Mouse (Mus musculus): Measurements from ENCODE around the gene Nab2. TPM values are rescaled to one million over a fixed set of nuclear protein-coding genes. Genes with fewer than 3 reads are reported as not detected.
"Not testable (repeated sequence)": the region's sequence is repeated elsewhere in the genome, so short reads cannot be mapped to it uniquely, and the experiment has no call there.

Gene Nab2
- polyA plus RNA-seq, 1 experiment from 2014 or later, result 10.1 TPM

DNA sequence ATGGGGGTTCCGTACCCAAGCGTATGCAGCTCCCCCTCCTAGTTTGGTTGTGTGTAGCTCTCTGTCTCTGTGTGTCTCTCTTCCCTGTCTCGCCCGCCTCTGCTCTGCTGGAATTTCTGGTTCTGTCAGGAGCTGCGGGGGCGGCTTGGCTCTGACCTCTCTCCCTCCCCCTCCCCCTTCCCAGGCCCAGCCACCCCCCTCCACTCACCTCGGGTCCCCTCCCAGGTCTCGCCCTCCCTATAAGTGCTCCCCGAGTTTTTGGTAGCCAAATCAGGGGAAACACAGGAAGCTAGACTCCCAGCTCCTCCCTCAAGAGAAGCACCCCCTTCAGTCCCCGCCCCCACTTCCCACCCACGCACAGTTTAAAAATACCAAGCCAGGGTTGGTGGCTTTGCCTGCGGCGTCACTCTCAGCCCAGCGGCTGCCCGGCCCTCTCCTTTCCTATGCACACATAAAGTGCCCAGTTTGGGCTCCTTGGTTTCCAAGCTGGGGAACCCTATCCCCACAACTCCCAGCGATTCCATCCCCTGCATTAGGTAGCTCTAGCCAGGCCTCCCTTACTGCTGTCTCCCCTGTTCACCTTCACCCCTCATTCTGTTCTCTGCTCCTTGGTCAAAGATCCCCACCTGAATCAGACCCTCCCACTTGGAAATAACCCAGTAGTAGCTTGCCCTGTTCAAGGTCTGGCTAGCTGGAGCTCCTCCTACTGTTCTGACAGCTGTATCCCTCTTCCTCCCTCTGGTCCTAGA lies 6.3 kb downstream of the Nab2 start:
- peaks cover 40% of the 10 kb centered on the region for H3K4me1 ChIP-seq (ENCODE audit: control insufficient read depth, insufficient read depth, low read length)
- peak; percentile 19 for ATAC-seq (replicated peaks; ENCODE audit: insufficient number of reproducible peaks, low FRiP score, low TSS enrichment)

GRCm38 (mm10) chr10:127661291-127661914 lies 7.0 kb downstream of the Nab2 start:
- Histone ChIP-seq H3K4me2 (peak overlapping the region; percentile 71), H3K27me3 (ENCODE audit: control insufficient read depth, insufficient read depth, low read length) (peaks cover 10% of the 10 kb centered on the region), H3K27ac (ENCODE audit: low read depth, low read length) (peak overlapping the region; percentile 78), H3K4me1 (ENCODE audit: control insufficient read depth, insufficient read depth, low read length) (peaks cover 40% of the 10 kb centered on the region), H3K4me3 (ENCODE audit: low read depth, low read length) (peak overlapping the region; percentile 32), H3K36me3 (ENCODE audit: control insufficient read depth, insufficient read depth, low read length) (peaks cover 11% of the 10 kb centered on the region), H3K9me3 (replicated peaks; ENCODE audit: control insufficient read depth, low read length) (no peaks in the 10 kb centered on the region), H3K9ac (ENCODE audit: low read depth, low read length) (peak overlapping the region; percentile 65)
- 15% methylated on average over 14 of the region's 14 CpGs for WGBS (ENCODE audit: insufficient replicate concordance)
- no peak for ATAC-seq (replicated peaks; ENCODE audit: insufficient number of reproducible peaks, low FRiP score, low TSS enrichment)

More for the DNA sequence above, 6.3 kb downstream of the Nab2 start:
- Histone ChIP-seq H3K9me3 (replicated peaks; ENCODE audit: control insufficient read depth, low read length) (no peaks in the 10 kb centered on the region), H3K9ac (ENCODE audit: low read depth, low read length) (peak overlapping the region; percentile 65), H3K27ac (ENCODE audit: low read depth, low read length) (peak overlapping the region; percentile 78), H3K4me2 (peak overlapping the region; percentile 71), H3K4me3 (ENCODE audit: low read depth, low read length) (peak overlapping the region; percentile 32), H3K36me3 (ENCODE audit: control insufficient read depth, insufficient read depth, low read length) (peaks cover 8% of the 10 kb centered on the region), H3K27me3 (ENCODE audit: control insufficient read depth, insufficient read depth, low read length) (peaks cover 10% of the 10 kb centered on the region)
- whole genome bisulfite sequencing (ENCODE audit: insufficient replicate concordance), result 1% methylated on average over 16 of the region's 16 CpGs

DNA sequence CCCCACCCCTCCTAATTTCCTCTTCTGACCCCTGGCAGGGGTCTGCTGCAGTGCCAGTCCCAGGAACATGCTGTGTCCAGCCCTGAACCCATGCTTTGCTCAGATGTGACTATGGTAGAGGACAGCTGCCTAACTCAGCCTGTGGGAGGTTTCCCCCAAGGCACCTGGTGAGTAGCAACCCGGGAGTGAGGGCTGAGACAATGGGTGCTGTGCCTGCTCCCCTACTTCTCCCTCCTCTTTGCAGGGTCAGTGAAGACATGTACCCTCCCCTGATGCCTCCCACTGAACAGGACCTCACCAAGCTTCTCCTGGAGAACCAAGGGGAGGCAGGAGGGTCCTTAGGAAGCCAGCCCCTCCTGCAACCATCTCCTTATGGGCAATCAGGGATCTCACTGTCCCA lies 8.8 kb downstream of the Nab2 start:
- peaks cover 35% of the 10 kb centered on the region for H3K4me1 ChIP-seq (ENCODE audit: control insufficient read depth, insufficient read depth, low read length)
- H3K4me3 ChIP-seq (ENCODE audit: low read depth, low read length), result no peak overlapping the region
- no peaks in the 10 kb centered on the region for H3K9me3 ChIP-seq (replicated peaks; ENCODE audit: control insufficient read depth, low read length)
- H3K27ac ChIP-seq (ENCODE audit: low read depth, low read length), result no peak overlapping the region
- no peak for ATAC-seq (replicated peaks; ENCODE audit: insufficient number of reproducible peaks, low FRiP score, low TSS enrichment)
- WGBS (ENCODE audit: insufficient replicate concordance), result 71% methylated on average over 1 of the region's 1 CpGs
- no peak overlapping the region for H3K4me2 ChIP-seq
- peaks cover 11% of the 10 kb centered on the region for H3K36me3 ChIP-seq (ENCODE audit: control insufficient read depth, insufficient read depth, low read length)
- H3K9ac ChIP-seq (ENCODE audit: low read depth, low read length), result no peak overlapping the region
- peaks cover 6% of the 10 kb centered on the region for H3K27me3 ChIP-seq (ENCODE audit: control insufficient read depth, insufficient read depth, low read length)

- no peak overlapping the region for H3K9ac ChIP-seq (ENCODE audit: low read depth, low read length)
- H3K27ac ChIP-seq (ENCODE audit: low read depth, low read length), result no peak overlapping the region
- peaks cover 25% of the 10 kb centered on the region for H3K4me1 ChIP-seq (ENCODE audit: control insufficient read depth, insufficient read depth, low read length)
- peaks cover 7% of the 10 kb centered on the region; the same call in 1 of the 2 replicates for H3K36me3 ChIP-seq (ENCODE audit: control insufficient read depth, insufficient read depth, low read length)
- H3K9me3 ChIP-seq (replicated peaks; ENCODE audit: control insufficient read depth, low read length), result no peaks in the 10 kb centered on the region
- WGBS (ENCODE audit: insufficient replicate concordance), result 16% methylated on average over 6 of the region's 6 CpGs
- no peak overlapping the region for H3K4me3 ChIP-seq (ENCODE audit: low read depth, low read length)
- no peak for ATAC-seq (replicated peaks; ENCODE audit: insufficient number of reproducible peaks, low FRiP score, low TSS enrichment)
- H3K27me3 ChIP-seq (ENCODE audit: control insufficient read depth, insufficient read depth, low read length), result no peaks in the 10 kb centered on the region
- no peak overlapping the region for H3K4me2 ChIP-seq
Measured at GRCm38 (mm10) chr10:127658076-127658475, 10.3 kb downstream of the Nab2 start.

DNA sequence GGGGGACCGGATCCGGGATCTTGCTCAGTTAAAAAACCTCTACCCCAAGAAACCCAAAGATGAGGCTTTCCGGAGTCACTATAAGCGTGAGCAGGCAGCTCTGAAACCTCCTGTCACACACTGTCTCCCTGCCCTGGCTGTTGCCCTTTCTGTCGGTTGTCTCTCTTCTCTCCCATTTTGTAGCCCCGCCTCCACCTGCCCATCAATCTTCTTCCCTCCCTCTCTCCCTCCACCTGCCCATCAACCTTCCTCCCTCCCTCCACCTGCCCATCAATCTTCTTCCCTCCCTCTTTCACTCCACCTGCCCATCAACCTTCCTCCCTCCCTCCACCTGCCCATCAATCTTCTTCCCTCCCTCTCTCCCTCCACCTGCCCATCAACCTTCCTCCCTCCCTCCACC lies 10.8 kb downstream of the Nab2 start:
- not testable (repeated sequence) for H3K27me3 ChIP-seq (ENCODE audit: control insufficient read depth, insufficient read depth, low read length); H3K36me3 ChIP-seq (ENCODE audit: control insufficient read depth, insufficient read depth, low read length)
- WGBS (ENCODE audit: insufficient replicate concordance), result 42% methylated on average over 6 of the region's 6 CpGs

DNA sequence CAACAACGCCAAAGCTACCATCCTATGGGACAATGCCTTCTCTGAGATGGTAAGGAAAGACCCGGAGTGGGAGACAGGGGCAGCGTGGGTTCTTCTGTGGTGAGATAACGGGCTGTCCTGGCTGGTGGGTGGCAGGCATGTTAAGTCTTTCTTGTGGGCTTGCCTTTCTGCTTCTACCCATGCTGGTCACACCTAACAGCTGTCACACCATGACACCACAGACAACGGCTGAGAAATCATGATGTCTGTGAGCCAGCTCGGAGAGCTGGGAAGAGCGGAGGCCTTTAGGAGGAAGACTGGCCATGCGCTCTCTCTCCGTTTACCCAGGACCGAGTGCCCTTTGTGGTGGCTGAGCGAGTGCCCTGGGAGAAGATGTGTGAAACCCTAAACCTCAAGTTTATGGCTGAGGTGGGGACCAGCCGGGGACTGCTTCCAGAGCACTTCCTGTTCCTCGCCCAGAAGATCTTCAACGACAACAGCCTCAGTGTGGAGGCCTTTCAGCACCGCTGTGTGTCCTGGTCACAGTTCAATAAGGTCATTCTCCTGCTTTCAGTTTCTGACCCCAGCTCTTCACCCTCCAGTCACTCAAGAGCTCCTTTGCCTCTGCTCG lies 13.3 kb downstream of the Nab2 start:
- peaks cover 16% of the 10 kb centered on the region for H3K36me3 ChIP-seq (ENCODE audit: control insufficient read depth, insufficient read depth, low read length)
- no peaks in the 10 kb centered on the region for H3K9me3 ChIP-seq (replicated peaks; ENCODE audit: control insufficient read depth, low read length)
- no peak for ATAC-seq (replicated peaks; ENCODE audit: insufficient number of reproducible peaks, low FRiP score, low TSS enrichment)
- H3K4me2 ChIP-seq, result no peak overlapping the region
- H3K27ac ChIP-seq (ENCODE audit: low read depth, low read length), result no peak overlapping the region
- H3K27me3 ChIP-seq (ENCODE audit: control insufficient read depth, insufficient read depth, low read length), result no peaks in the 10 kb centered on the region
- peaks cover 3% of the 10 kb centered on the region for H3K4me1 ChIP-seq (ENCODE audit: control insufficient read depth, insufficient read depth, low read length)
- 73% methylated on average over 16 of the region's 16 CpGs for WGBS (ENCODE audit: insufficient replicate concordance)
- no peak overlapping the region for H3K9ac ChIP-seq (ENCODE audit: low read depth, low read length)
- H3K4me3 ChIP-seq (ENCODE audit: low read depth, low read length), result no peak overlapping the region

More for the DNA sequence above, 10.8 kb downstream of the Nab2 start:
- not testable (repeated sequence) for H3K4me3 ChIP-seq (ENCODE audit: low read depth, low read length); ATAC-seq (replicated peaks; ENCODE audit: insufficient number of reproducible peaks, low FRiP score, low TSS enrichment); H3K4me2 ChIP-seq; H3K9me3 ChIP-seq (replicated peaks; ENCODE audit: control insufficient read depth, low read length); H3K27ac ChIP-seq (ENCODE audit: low read depth, low read length); H3K9ac ChIP-seq (ENCODE audit: low read depth, low read length)
- H3K4me1 ChIP-seq (ENCODE audit: control insufficient read depth, insufficient read depth, low read length), result peaks cover 24% of the 10 kb centered on the region

GRCm38 (mm10) chr10:127652906-127653638 lies 15.3 kb downstream of the Nab2 start:
- Histone ChIP-seq H3K9ac (ENCODE audit: low read depth, low read length) (no peak overlapping the region), H3K4me3 (ENCODE audit: low read depth, low read length) (peak overlapping the region; percentile 14; the same call in 1 of the 2 replicates), H3K9me3 (replicated peaks; ENCODE audit: control insufficient read depth, low read length) (no peaks in the 10 kb centered on the region), H3K4me1 (ENCODE audit: control insufficient read depth, insufficient read depth, low read length) (peaks cover 3% of the 10 kb centered on the region), H3K4me2 (no peak overlapping the region), H3K36me3 (ENCODE audit: control insufficient read depth, insufficient read depth, low read length) (peaks cover 16% of the 10 kb centered on the region), H3K27me3 (ENCODE audit: control insufficient read depth, insufficient read depth, low read length) (no peaks in the 10 kb centered on the region), H3K27ac (ENCODE audit: low read depth, low read length) (no peak overlapping the region)
- ATAC-seq (replicated peaks; ENCODE audit: insufficient number of reproducible peaks, low FRiP score, low TSS enrichment), result no peak
- 37% methylated on average over 21 of the region's 21 CpGs for WGBS (ENCODE audit: insufficient replicate concordance)

DNA sequence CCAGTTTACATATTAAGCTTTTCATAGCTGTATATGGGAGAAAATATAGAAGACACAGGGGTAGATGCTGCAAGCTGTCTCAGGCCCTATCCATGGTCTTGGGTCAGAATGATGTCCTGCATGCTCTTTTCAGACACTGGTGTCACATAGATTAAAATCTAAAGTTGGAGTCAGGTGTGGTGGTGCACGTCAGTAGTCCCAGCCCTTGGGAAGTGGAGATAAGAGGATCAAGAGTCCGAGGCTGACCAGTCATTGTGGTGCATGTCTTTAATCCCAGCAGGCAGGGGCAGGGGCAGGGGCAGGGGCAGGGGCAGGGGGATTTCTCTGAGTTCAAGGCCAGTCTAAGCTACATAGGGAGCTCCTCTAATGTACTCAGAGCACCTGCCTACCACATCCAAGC lies 22.6 kb downstream of the Nab2 start:
- H3K4me3 ChIP-seq (ENCODE audit: low read depth, low read length), result no peak overlapping the region
- H3K4me1 ChIP-seq (ENCODE audit: control insufficient read depth, insufficient read depth, low read length), result peaks cover 12% of the 10 kb centered on the region
- ATAC-seq (replicated peaks; ENCODE audit: insufficient number of reproducible peaks, low FRiP score, low TSS enrichment), result no peak
- no peak overlapping the region for H3K9ac ChIP-seq (ENCODE audit: low read depth, low read length)
- H3K9me3 ChIP-seq (replicated peaks; ENCODE audit: control insufficient read depth, low read length), result no peaks in the 10 kb centered on the region
- H3K36me3 ChIP-seq (ENCODE audit: control insufficient read depth, insufficient read depth, low read length), result peaks cover under 1% of the 10 kb centered on the region
- WGBS (ENCODE audit: insufficient replicate concordance), result 44% methylated on average over 2 of the region's 2 CpGs
- H3K4me2 ChIP-seq, result no peak overlapping the region
- H3K27me3 ChIP-seq (ENCODE audit: control insufficient read depth, insufficient read depth, low read length), result no peaks in the 10 kb centered on the region
- H3K27ac ChIP-seq (ENCODE audit: low read depth, low read length), result no peak overlapping the region
